8 mouse cellular contexts compared by ENCODE assay signal in the genomic region with DNA sequence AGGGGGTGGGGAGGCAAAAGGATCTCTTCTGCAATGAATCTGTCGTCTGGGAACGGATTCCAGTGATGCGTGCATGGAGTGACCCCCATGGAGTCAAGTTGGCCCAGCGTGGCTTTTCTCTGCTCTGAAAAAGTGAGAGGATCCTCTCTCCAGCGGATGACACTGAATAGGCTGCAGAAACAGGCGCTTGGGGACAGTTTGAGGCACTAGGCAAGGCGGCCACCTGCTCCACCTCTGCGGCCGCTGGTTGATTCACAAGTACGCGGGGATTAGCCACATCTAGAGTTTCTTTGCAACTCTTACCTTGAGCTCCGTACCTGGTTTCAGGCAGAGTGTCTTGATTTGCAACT.
DNase-seq lines count a peak whose midpoint lies in the region; ATAC-seq and TF ChIP-seq lines count a peak whose summit lies in the region.

No protein-coding gene starts in this region.

- no peaks in the 10 kb centered on the region for H3K36me3 ChIP-seq in forebrain, embryonic 11.5 days (ENCODE audit: control insufficient read depth, insufficient read depth, low read length)
- no peaks in the 10 kb centered on the region for H3K36me3 ChIP-seq in intestine, embryonic 16.5 days (ENCODE audit: control insufficient read depth, insufficient read depth, low read length)
- H3K36me3 ChIP-seq in neural tube, embryonic 12.5 days = no peaks in the 10 kb centered on the region

- ATAC-seq in forebrain, embryonic 11.5 days (replicated peaks; ENCODE audit: low FRiP score) = peak; percentile 51
- peak; percentile 78 for ATAC-seq in intestine, embryonic 16.5 days
- ATAC-seq in neural tube, embryonic 12.5 days (ENCODE audit: low FRiP score, low read depth) = peak; percentile 49

- no peak for TF ChIP-seq POLR2A in lung, adult 2 months (IDR thresholded peaks at IDR 0.05; ENCODE audit: borderline replicate concordance, extremely low read depth, low read depth, low read length)

- H3K4me2 ChIP-seq in forebrain, embryonic 11.5 days (ENCODE audit: low read depth, low read length, severe bottlenecking) = peak overlapping the region; percentile 69
- peak overlapping the region; percentile 77 for H3K4me2 ChIP-seq in intestine, embryonic 16.5 days (ENCODE audit: low read depth, low read length)
- peak overlapping the region; percentile 68 for H3K4me2 ChIP-seq in neural tube, embryonic 12.5 days (replicated peaks)

- WGBS in lung, adult 2 months = 17% methylated on average over 12 of the region's 12 CpGs
- 1% methylated on average over 12 of the region's 12 CpGs for WGBS in forebrain, embryonic 11.5 days
- WGBS in intestine, embryonic 16.5 days = 2% methylated on average over 12 of the region's 12 CpGs
- WGBS in neural tube, embryonic 12.5 days = 2% methylated on average over 12 of the region's 12 CpGs

- peak overlapping the region; percentile 46 for H3K27ac ChIP-seq in forebrain, embryonic 11.5 days (ENCODE audit: low read depth, low read length)
- H3K27ac ChIP-seq in intestine, embryonic 16.5 days (ENCODE audit: low read length) = peak overlapping the region; percentile 61
- H3K27ac ChIP-seq in neural tube, embryonic 12.5 days = no peak overlapping the region; the same call in 1 of the 2 replicates

- peaks cover 9% of the 10 kb centered on the region; the same call in 1 of the 2 replicates for H3K4me1 ChIP-seq in lung, adult 2 months (ENCODE audit: control insufficient read depth, insufficient read depth, low read length)
- H3K4me1 ChIP-seq in forebrain, embryonic 11.5 days (replicated peaks; ENCODE audit: control insufficient read depth, insufficient read depth, low read length) = peaks cover 13% of the 10 kb centered on the region
- H3K4me1 ChIP-seq in intestine, embryonic 16.5 days (ENCODE audit: control insufficient read depth, insufficient read depth, low read length) = peaks cover 3% of the 10 kb centered on the region
- peaks cover 35% of the 10 kb centered on the region for H3K4me1 ChIP-seq in neural tube, embryonic 12.5 days

- peak overlapping the region; percentile 60 for H3K4me3 ChIP-seq in lung, adult 2 months (replicated peaks; ENCODE audit: extremely low read depth, low read depth, low read length)
- H3K4me3 ChIP-seq in forebrain, embryonic 11.5 days (ENCODE audit: low read depth, low read length) = peak overlapping the region; percentile 39
- peak overlapping the region; percentile 55 for H3K4me3 ChIP-seq in intestine, embryonic 16.5 days (ENCODE audit: low read length)
- H3K4me3 ChIP-seq in neural tube, embryonic 12.5 days = peak overlapping the region; percentile 43

- no peaks in the 10 kb centered on the region for H3K9me3 ChIP-seq in forebrain, embryonic 11.5 days (ENCODE audit: control insufficient read depth, low read length)
- H3K9me3 ChIP-seq in intestine, embryonic 16.5 days (ENCODE audit: control insufficient read depth, low read length) = no peaks in the 10 kb centered on the region
- no peaks in the 10 kb centered on the region for H3K9me3 ChIP-seq in neural tube, embryonic 12.5 days

- H3K27me3 ChIP-seq in forebrain, embryonic 11.5 days (ENCODE audit: control insufficient read depth, insufficient read depth, low read length) = no peaks in the 10 kb centered on the region
- no peaks in the 10 kb centered on the region for H3K27me3 ChIP-seq in intestine, embryonic 16.5 days (replicated peaks; ENCODE audit: control insufficient read depth, insufficient read depth, low read length)
- 0 out of 2 replicates have a peak, but pooled peaks cover 2% of the 10 kb centered on the region for H3K27me3 ChIP-seq in neural tube, embryonic 12.5 days (replicated peaks)

- peak overlapping the region; percentile 70 for H3K9ac ChIP-seq in forebrain, embryonic 11.5 days (ENCODE audit: low read length)
- H3K9ac ChIP-seq in intestine, embryonic 16.5 days (ENCODE audit: low read depth, low read length) = peak overlapping the region; percentile 73
- H3K9ac ChIP-seq in neural tube, embryonic 12.5 days = peak overlapping the region; percentile 51

- no peak for DNase-seq in lung, adult 2 months
- DNase-seq in lung, postnatal 25 days (ENCODE audit: low spot score) = no peak
- peak; percentile 56 for DNase-seq in forebrain, embryonic 11.5 days (ENCODE audit: low spot score)
- DNase-seq in ovary, postnatal 36 days (ENCODE audit: low spot score) = no peak
- no peak for DNase-seq in adrenal gland, adult 8-10 months
- no peak for DNase-seq in spleen, postnatal 36 days (ENCODE audit: low spot score in 2 of 2)

- no peak for TF ChIP-seq CTCF in lung, adult 2 months (IDR thresholded peaks at IDR 0.05; ENCODE audit: insufficient read depth, low read length)
